Mouse (Mus musculus) embryonic fibroblast, embryonic 13.5 days (primary cell): Measurements from ENCODE around the gene Tgfa.

Source experiments
- CTCF ChIP-seq: IDR thresholded peaks from 2 replicates; pipeline ENCODE4 v1.5.1; 2011; ENCODE audit warnings: mild to moderate bottlenecking, control low read depth, low read length, moderate library complexity, borderline replicate concordance; ENCODE audit not compliant: insufficient read depth
- POLR2A ChIP-seq: IDR thresholded peaks from 2 replicates; pipeline ENCODE4 v1.6.1; 2011; ENCODE audit warnings: low read depth, mild to moderate bottlenecking, control low read depth, low read length, moderate library complexity

DNA sequence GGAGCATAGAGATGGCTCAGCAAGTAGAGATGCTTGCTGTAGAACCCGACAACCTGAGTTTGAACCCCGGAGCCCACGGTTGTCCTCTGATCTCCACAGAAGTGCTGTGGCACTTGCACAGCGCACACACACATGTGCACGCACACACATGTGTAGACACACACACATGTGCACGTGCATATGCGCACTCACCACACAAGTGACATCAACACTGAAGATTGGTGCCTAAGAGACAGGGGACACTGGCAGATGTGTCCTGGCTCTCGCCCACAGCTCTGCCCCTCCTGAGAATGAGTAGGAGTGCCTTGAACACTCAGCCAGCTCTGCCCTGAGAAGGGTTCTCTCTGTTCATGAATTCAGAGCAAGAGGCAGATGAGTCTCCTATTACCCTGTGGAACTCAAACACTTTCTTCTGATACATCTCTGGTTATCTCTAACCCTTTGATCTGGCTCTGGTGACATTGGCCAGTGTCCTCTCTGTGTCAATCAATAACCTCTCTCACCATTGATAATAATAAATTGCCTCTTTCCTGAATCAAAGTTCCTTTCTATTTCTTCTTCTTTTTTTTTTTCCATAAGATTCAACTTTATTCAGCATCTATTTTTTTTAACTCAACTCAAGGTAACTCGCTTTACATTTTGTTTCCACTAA is 17.6 kb upstream of the Tgfa start:
- TF ChIP-seq CTCF (no peak), POLR2A (no peak)
